Mouse (Mus musculus) CH12.LX (cell line): ENCODE data around the gene Camkmt.

Experiments used
- CTCF ChIP-seq, 2 experiments: IDR thresholded peaks in 1 of 2; conservative IDR thresholded peaks in 1 of 2; 2 replicates each; pipeline ENCODE4 v1.5.1; 2011 to 2012; ENCODE audit warnings: low read depth in 2 of 2, low read length in 2 of 2, improper control_type of control experiment in 1 of 2, inconsistent platforms in 1 of 2, mild to moderate bottlenecking in 1 of 2, moderate library complexity in 1 of 2
- MEF2A ChIP-seq: IDR thresholded peaks from 2 replicates; pipeline ENCODE4 v1.6.1; 2014; ENCODE audit warnings: low read depth, mild to moderate bottlenecking, inconsistent platforms, low read length, improper control_type of control experiment, borderline replicate concordance
- SIN3A ChIP-seq: IDR thresholded peaks from 2 replicates; pipeline ENCODE4 v1.6.1; 2012; ENCODE audit warnings: low read length, improper control_type of control experiment, inconsistent platforms
- ZC3H11A ChIP-seq: IDR thresholded peaks from 2 replicates; pipeline ENCODE4 v1.6.1; 2012; ENCODE audit warnings: low read depth, mild to moderate bottlenecking, inconsistent platforms, low read length, improper control_type of control experiment

GRCm38 (mm10) chr17:85461577-85461976 lies 371.2 kb downstream of the Camkmt start:
- TF ChIP-seq ZC3H11A (no peak), CTCF (conservative IDR thresholded peaks at IDR 0.05 in 1 of 2, IDR thresholded peaks at IDR 0.05 in 1 of 2; ENCODE audit: low read depth in 2 of 2, low read length in 2 of 2) (no peak), SIN3A (no peak), MEF2A (no peak)
